Comparison of ENCODE assay signal across 9 mouse cellular contexts in the genomic region with DNA sequence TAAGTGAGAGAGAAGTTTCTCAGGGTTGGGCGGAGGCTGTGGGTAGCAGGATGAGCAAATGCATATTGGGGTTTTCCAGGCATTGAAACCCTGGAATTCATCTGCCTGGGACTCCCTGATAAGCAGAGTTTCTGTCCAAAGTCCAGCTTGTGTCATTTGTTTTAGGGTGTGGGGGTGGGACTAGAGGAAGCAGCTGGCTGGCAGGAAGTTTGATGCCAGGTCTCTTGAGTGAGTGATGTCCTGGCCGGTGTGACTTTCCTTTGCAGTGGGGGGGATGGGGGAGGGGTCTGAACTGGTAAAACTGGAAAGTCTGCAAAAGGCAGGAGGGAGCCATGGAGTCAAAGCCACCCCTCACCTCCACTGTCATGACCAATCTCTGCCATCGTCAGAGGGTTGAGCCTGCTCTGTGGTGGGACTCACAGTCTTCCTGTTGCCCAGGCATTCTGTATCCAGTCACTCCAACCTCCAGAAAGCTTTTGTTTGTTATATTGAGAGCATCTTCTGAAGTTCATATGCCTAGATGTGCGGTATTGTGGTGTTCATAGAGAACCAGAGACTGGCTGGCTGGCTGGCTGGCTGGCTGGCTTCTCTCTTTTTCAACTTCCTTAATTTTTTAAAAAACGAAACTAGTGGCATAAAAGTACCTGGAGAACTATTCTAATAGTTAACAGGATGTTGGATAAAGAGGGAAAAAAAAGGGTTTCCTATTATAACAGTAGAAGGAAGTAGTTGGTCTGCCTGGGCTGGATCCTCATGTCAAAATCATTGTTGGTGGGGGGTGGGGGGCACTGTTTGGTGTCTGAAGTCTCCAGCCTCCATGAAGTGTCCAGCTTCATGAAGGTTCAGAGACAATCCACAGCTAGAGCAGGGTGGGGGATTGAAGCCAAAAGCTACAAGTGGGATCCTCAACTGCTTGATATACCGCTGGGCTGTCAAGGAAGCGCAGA. TPM values are rescaled to one million over a fixed set of nuclear protein-coding genes. Genes with fewer than 3 reads are reported as not detected.
DNase-seq lines count a peak whose midpoint lies in the region; ATAC-seq and TF ChIP-seq lines count a peak whose summit lies in the region.
"Had no signal": no experiment of that assay in that cellular context is flagged by ENCODE, and none has a peak within 500 bp of the region (broad histone marks: within the 10 kb centered on the region; RNA-seq: fewer than 3 reads in every experiment).

No protein-coding gene starts in this region.

- H3K4me3 ChIP-seq in lung, adult 2 months (replicated peaks; ENCODE audit: extremely low read depth, low read depth, low read length), result peak overlapping the region; percentile 43
- peak overlapping the region; percentile 26 for H3K4me3 ChIP-seq in heart, embryonic 16.5 days (ENCODE audit: low read length)
- H3K4me3 ChIP-seq in liver, embryonic 12.5 days, result peak overlapping the region; percentile 20; the same call in 1 of the 2 replicates
- peak overlapping the region; percentile 26 for H3K4me3 ChIP-seq in stomach, embryonic 16.5 days (replicated peaks; ENCODE audit: low read length)

- 0 out of 2 replicates have a peak overlapping the region, but pooled peaks have one; percentile 3 for H3K9ac ChIP-seq in heart, embryonic 16.5 days (ENCODE audit: low read length)
- H3K9ac ChIP-seq in liver, embryonic 12.5 days, result no peak overlapping the region
- peak overlapping the region; percentile 54; the same call in 1 of the 2 replicates for H3K9ac ChIP-seq in stomach, embryonic 16.5 days (ENCODE audit: low read length)

- H3K36me3 ChIP-seq in heart, embryonic 16.5 days (ENCODE audit: control insufficient read depth, insufficient read depth), result peaks cover 4% of the 10 kb centered on the region; the same call in 1 of the 2 replicates
- H3K36me3 ChIP-seq in liver, embryonic 12.5 days, result no peaks in the 10 kb centered on the region
- 0 out of 2 replicates have a peak, but pooled peaks cover 2% of the 10 kb centered on the region for H3K36me3 ChIP-seq in stomach, embryonic 16.5 days (ENCODE audit: control insufficient read depth, insufficient read depth, low read length)

- WGBS in lung, adult 2 months, result 19% methylated on average over 7 of the region's 7 CpGs
- WGBS in heart, embryonic 16.5 days, result 39% methylated on average over 7 of the region's 7 CpGs
- WGBS in liver, embryonic 12.5 days (ENCODE audit: insufficient replicate concordance), result 11% methylated on average over 7 of the region's 7 CpGs
- 42% methylated on average over 7 of the region's 7 CpGs for WGBS in stomach, embryonic 16.5 days

- TF ChIP-seq CTCF in lung, adult 2 months (IDR thresholded peaks at IDR 0.05; ENCODE audit: insufficient read depth, low read length), result no peak

- H3K9me3 ChIP-seq in heart, embryonic 16.5 days (replicated peaks; ENCODE audit: control insufficient read depth, low read length), result peaks cover 6% of the 10 kb centered on the region; the same call in 1 of the 2 replicates
- 0 out of 2 replicates have a peak, but pooled peaks cover 2% of the 10 kb centered on the region for H3K9me3 ChIP-seq in liver, embryonic 12.5 days (replicated peaks)
- peaks cover 6% of the 10 kb centered on the region for H3K9me3 ChIP-seq in stomach, embryonic 16.5 days (replicated peaks; ENCODE audit: control insufficient read depth, low read length)

- peaks cover 22% of the 10 kb centered on the region for H3K4me1 ChIP-seq in lung, adult 2 months (ENCODE audit: control insufficient read depth, insufficient read depth, low read length)
- peaks cover 40% of the 10 kb centered on the region for H3K4me1 ChIP-seq in heart, embryonic 16.5 days (ENCODE audit: control insufficient read depth, insufficient read depth, low read length)
- H3K4me1 ChIP-seq in liver, embryonic 12.5 days, result peaks cover 61% of the 10 kb centered on the region
- peaks cover 31% of the 10 kb centered on the region for H3K4me1 ChIP-seq in stomach, embryonic 16.5 days (ENCODE audit: control insufficient read depth, insufficient read depth, low read length)

- H3K27me3 ChIP-seq in heart, embryonic 16.5 days (ENCODE audit: control insufficient read depth, insufficient read depth, low read length), result no peaks in the 10 kb centered on the region
- H3K27me3 ChIP-seq in liver, embryonic 12.5 days (replicated peaks), result peaks cover 41% of the 10 kb centered on the region
- H3K27me3 ChIP-seq in stomach, embryonic 16.5 days (ENCODE audit: control insufficient read depth, insufficient read depth, low read length), result no peaks in the 10 kb centered on the region

- 0 out of 2 replicates have a peak, but pooled peaks have one; percentile 9 for ATAC-seq in heart, embryonic 16.5 days (replicated peaks; ENCODE audit: extremely low read depth, insufficient read depth, low FRiP score)
- ATAC-seq in liver, embryonic 12.5 days, result peak; percentile 40
- peak; percentile 61 for ATAC-seq in stomach, embryonic 16.5 days (ENCODE audit: insufficient read depth, low FRiP score)
- ATAC-seq in frontal cortex, adult (ENCODE audit: low TSS enrichment), result no peak

- H3K27ac ChIP-seq in heart, embryonic 16.5 days (ENCODE audit: low read length), result peak overlapping the region; percentile 89
- H3K27ac ChIP-seq in liver, embryonic 12.5 days, result peak overlapping the region; percentile 76
- peak overlapping the region; percentile 92 for H3K27ac ChIP-seq in stomach, embryonic 16.5 days (ENCODE audit: low read length)

- no peak for DNase-seq in lung, adult 2 months
- DNase-seq in lung, postnatal 14 days, result no peak
- no peak for DNase-seq in layer of hippocampus, adult 9-10 months (ENCODE audit: low spot score)
- DNase-seq in gastrocnemius, adult 18-20 months (ENCODE audit: low spot score), result no peak
- DNase-seq: right cerebral cortex, adult 18-20 months had no signal

- H3K4me2 ChIP-seq in heart, embryonic 16.5 days (ENCODE audit: low read depth, low read length), result peak overlapping the region; percentile 59
- peak overlapping the region; percentile 68 for H3K4me2 ChIP-seq in liver, embryonic 12.5 days
- H3K4me2 ChIP-seq in stomach, embryonic 16.5 days (ENCODE audit: low read depth, low read length), result peak overlapping the region; percentile 62

- 0 out of 2 replicates have a peak, but pooled peaks have one; percentile 21 for TF ChIP-seq POLR2A in lung, adult 2 months (IDR thresholded peaks at IDR 0.05; ENCODE audit: borderline replicate concordance, extremely low read depth, low read depth, low read length)

RNA-seq across cellular contexts. Expression of gene F11r, which starts 4.4 kb away (rescaled TPM):
- 108 and 149 TPM in 2 replicates for polyA plus RNA-seq in lung, adult 2 months (2012; rRNA removed)
- polyA plus RNA-seq in heart, embryonic 16.5 days (2015; fragmentation: Nextera tagmentation; extraction: Ambion mirVana), result 76.1 and 80.0 TPM in 2 replicates
- 28.2 and 28.9 TPM in 2 replicates for polyA plus RNA-seq in liver, embryonic 12.5 days (2016; fragmentation: Nextera tagmentation; extraction: Ambion mirVana)
- polyA plus RNA-seq in stomach, embryonic 16.5 days (2015; fragmentation: Nextera tagmentation; extraction: Ambion mirVana), result 137 and 162 TPM in 2 replicates
- total RNA-seq in gastrocnemius, adult 18-20 months (2021), result 1 to 10 TPM; 3.7 to 7.0 TPM

RNA-seq across cellular contexts. Expression of gene Tstd1, which starts 23.1 kb away (rescaled TPM):
- polyA plus RNA-seq in lung, adult 2 months (2012; rRNA removed), result 8.9 and 16.2 TPM in 2 replicates
- 3.7 and 4.2 TPM in 2 replicates for polyA plus RNA-seq in heart, embryonic 16.5 days (2015; fragmentation: Nextera tagmentation; extraction: Ambion mirVana)
- 3.1 TPM in 2 replicates for polyA plus RNA-seq in liver, embryonic 12.5 days (2016; fragmentation: Nextera tagmentation; extraction: Ambion mirVana)
- polyA plus RNA-seq in stomach, embryonic 16.5 days (2015; fragmentation: Nextera tagmentation; extraction: Ambion mirVana), result 7.6 and 8.3 TPM in 2 replicates
- total RNA-seq in gastrocnemius, adult 18-20 months (2021), result under 1 TPM; 0.48 to 0.93 TPM

RNA-seq across cellular contexts. Expression of gene Usf1, which starts 30.6 kb away (rescaled TPM):
- polyA plus RNA-seq in lung, adult 2 months (2012; rRNA removed), result 95.3 and 107 TPM in 2 replicates
- 47.5 and 53.1 TPM in 2 replicates for polyA plus RNA-seq in heart, embryonic 16.5 days (2015; fragmentation: Nextera tagmentation; extraction: Ambion mirVana)
- 27.5 and 28.7 TPM in 2 replicates for polyA plus RNA-seq in liver, embryonic 12.5 days (2016; fragmentation: Nextera tagmentation; extraction: Ambion mirVana)
- polyA plus RNA-seq in stomach, embryonic 16.5 days (2015; fragmentation: Nextera tagmentation; extraction: Ambion mirVana), result 63.4 and 64.7 TPM in 2 replicates
- total RNA-seq in gastrocnemius, adult 18-20 months (2021), result 10 to 100 TPM; 24.7 to 26.1 TPM

RNA-seq across cellular contexts. Expression of gene Arhgap30, which starts 53.0 kb away (rescaled TPM):
- polyA plus RNA-seq in lung, adult 2 months (2012; rRNA removed), result 11.6 and 17.5 TPM in 2 replicates
- polyA plus RNA-seq in heart, embryonic 16.5 days (2015; fragmentation: Nextera tagmentation; extraction: Ambion mirVana), result 3.5 and 7.5 TPM in 2 replicates
- 4.7 and 5.3 TPM in 2 replicates for polyA plus RNA-seq in liver, embryonic 12.5 days (2016; fragmentation: Nextera tagmentation; extraction: Ambion mirVana)
- 2.9 and 3.8 TPM in 2 replicates for polyA plus RNA-seq in stomach, embryonic 16.5 days (2015; fragmentation: Nextera tagmentation; extraction: Ambion mirVana)
- under 1 TPM; 0.53 to 0.90 TPM for total RNA-seq in gastrocnemius, adult 18-20 months (2021)
